Mouse (Mus musculus) spleen, postnatal 14 days (tissue): Measurements from ENCODE around the gene Ak4.
A peak's percentile ranks its signal among the peaks of the same experiment; 100 is the strongest.

ENCODE experiments used
- DNase-seq, 2 experiments: peaks; one replicate each; pipeline ENCODE4 v3.0.0; 2021 to 2022; ENCODE audit warnings: low spot score in 2 of 2

Ak4 gene

GRCm38 (mm10) chr4:101459358-101459757 is 40.3 kb downstream of the Ak4 start:
- DNase-seq, result no peak

- no peak for DNase-seq
Observed at GRCm38 (mm10) chr4:101460114-101460513, 41.0 kb downstream of the Ak4 start.

DNA sequence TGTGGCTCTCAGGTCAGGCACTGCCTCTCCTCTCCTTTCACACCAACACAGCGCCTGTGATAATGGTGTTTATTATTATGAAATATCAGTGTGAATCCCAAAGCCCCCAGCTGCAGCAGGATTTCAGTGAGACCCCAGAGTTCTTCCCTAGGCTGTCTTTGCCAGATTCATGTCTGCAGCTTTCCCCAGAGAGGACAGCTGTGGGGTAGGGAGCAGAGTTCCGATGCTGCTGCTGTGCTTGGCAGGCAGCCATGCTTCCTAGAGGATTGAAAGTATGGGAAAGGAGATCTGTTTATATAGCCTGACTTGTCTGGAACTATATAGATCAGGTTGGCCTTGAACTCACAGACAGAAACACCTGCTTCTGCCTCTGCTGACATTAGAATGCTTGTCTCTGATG is 43.0 kb downstream of the Ak4 start:
- DNase-seq, result no peak

- no peak for DNase-seq
Observed at GRCm38 (mm10) chr4:101466264-101466663, 47.2 kb downstream of the Ak4 start.

- no peak for DNase-seq
Observed at GRCm38 (mm10) chr4:101469242-101469641, 50.2 kb downstream of the Ak4 start.

DNA sequence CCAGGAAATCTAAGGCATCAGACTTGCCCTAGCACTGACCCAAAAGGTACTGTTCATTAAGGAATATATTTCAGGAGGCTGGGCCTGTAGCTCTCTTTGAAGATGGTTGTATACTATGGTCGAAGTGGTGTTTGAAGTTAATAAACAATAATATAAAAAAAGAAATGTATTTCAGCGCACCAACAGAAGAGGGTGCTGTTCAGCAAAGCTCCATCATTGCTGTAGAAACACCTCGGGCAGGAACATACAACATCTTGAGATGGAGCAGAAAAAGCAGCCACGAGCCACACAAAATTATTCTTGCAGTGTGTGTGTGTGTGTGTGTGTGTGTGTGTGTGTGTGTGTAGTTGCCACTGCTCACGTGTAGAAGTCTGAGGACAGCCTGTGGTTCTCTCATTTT is 51.5 kb downstream of the Ak4 start:
- DNase-seq, result no peak

GRCm38 (mm10) chr4:101472767-101473166 is 53.7 kb downstream of the Ak4 start:
- DNase-seq, result no peak

- DNase-seq, result no peak
Observed at GRCm38 (mm10) chr4:101490320-101490917, 71.3 kb downstream of the Ak4 start.

- DNase-seq, result no peak
Observed at GRCm38 (mm10) chr4:101491704-101492103, 72.6 kb downstream of the Ak4 start.

GRCm38 (mm10) chr4:101493611-101494197 is 74.6 kb downstream of the Ak4 start:
- DNase-seq, result no peak

DNA sequence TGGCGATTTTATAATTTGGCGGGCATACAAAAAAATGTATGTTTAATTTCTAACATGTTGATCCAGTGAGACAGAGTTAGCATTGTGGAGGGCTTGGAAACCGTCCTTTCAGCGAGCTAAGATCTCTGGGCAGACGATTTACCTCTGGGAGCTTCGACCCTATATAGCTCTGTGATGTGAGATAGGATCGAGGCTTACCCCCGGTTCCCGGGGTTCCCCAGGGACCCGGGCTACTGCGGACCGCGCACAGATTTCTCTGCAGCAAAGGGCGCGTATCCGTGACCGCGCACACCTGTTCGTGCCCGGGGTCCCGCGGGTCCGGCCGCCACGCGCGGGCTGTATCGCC is 77.1 kb downstream of the Ak4 start:
- no peak for DNase-seq

DNA sequence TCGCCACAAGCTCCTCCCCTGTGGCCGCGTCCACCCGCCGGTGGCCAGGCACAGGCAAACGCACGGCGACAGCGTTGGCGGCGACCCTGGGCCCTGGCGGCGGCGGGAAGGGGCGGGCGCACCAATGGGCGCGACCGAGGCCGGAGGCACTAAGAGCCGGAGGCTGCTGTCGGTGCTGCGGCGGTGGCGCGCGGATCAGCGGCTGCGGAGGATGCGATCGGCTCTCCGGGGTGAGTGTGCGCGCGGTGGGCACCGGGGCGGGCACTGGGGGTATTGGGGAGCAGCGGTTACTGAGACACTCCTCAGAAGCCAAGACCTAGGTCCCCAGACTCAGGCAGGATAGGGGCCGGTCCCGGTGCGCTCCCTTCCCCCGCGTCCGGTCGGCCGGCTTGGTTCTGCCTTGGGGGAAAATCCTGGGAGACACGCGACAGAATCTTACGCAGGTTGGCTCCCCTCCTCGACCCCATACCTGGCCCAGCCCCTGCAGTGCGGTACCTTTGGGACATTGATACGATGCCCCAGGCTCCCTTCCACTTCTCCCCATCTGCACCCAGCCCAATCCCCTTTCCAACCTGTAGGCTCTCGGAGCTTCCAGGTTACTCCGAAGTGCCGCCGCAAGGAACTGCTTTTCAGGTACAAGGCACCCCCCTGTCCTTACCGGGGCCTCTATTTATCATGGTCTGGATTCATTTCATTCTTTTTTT is 77.6 kb downstream of the Ak4 start, which contains the start of gene Dnajc6:
TSS of gene Dnajc6 (plus strand) at position 115 of the 704 bp plus-strand sequence.
- no peak for DNase-seq

DNA sequence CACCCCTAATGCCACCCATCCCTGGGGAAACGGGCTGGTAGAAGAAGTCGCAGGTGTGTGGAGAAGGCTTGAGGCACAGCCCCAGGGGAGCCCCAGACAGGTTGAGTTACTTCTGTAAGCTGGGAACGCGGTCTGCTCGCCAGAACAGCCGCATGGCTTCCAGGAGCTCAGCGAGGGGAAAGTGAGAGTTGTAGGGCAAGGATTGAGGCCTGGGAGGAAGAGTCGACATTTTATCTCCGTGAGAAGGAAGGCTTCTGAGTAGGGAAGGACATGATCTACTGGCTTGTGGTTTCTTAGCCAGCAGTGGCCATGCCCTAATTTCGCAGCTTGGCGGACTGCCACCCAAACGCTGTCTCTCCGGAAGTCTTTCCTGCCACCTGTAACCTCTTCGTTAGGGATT is 78.3 kb downstream of the Ak4 start:
- no peak for DNase-seq

DNA sequence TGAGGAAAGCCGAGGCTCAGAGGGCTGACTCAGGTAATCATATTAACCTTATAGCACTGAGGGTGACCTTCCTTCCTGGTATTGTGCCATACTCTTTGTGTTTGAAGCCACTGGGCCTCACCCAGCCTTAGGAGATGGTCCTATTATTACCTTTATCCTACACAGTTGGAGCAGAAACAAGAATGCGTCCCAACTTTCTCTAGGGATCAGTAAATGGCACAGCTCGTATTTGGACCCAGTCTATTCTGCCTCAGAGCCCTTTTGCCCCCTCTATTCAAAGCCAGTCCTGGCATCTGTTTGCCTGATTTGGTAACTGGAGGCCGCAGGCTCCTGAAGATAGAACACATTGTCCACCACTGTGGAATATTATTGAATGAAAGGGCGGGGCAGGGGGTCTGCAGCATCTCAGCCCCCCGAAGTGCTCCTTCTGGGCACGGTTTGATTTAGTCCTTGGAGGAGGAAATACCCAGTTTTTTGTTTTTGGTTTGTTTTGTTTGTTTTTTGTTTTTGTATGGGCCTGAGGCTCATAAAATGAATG is 85.5 kb downstream of the Ak4 start:
- no peak for DNase-seq

DNA sequence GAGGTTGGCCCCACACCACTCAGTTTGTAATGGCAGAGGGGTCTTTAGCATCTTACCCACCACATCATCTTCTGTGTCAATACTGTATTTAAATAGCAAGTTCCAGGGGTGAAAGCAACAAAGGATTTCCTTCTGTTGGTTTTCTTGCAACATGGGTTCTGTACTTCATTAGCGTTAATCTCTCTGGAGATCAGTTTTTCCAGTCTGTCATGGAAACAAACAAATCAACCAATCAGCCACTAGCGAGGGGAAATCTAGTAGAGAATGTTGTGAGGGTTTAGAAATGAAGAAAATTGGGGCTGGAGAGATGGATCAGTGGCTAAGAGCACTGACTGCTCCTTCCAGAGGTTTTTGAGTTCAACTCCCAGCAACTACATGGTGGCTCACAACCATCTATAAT is 86.9 kb downstream of the Ak4 start:
- DNase-seq, result no peak

GRCm38 (mm10) chr4:101506372-101506771 is 87.3 kb downstream of the Ak4 start:
- no peak for DNase-seq

- DNase-seq, result peak in 1 of 2 experiments; percentile 2
Observed at GRCm38 (mm10) chr4:101507571-101508422, 88.7 kb downstream of the Ak4 start.

GRCm38 (mm10) chr4:101508431-101508830 is 89.4 kb downstream of the Ak4 start:
- no peak for DNase-seq

- peak in 1 of 2 experiments; percentile 5 for DNase-seq
Observed at GRCm38 (mm10) chr4:101508851-101509577, 89.9 kb downstream of the Ak4 start.

DNA sequence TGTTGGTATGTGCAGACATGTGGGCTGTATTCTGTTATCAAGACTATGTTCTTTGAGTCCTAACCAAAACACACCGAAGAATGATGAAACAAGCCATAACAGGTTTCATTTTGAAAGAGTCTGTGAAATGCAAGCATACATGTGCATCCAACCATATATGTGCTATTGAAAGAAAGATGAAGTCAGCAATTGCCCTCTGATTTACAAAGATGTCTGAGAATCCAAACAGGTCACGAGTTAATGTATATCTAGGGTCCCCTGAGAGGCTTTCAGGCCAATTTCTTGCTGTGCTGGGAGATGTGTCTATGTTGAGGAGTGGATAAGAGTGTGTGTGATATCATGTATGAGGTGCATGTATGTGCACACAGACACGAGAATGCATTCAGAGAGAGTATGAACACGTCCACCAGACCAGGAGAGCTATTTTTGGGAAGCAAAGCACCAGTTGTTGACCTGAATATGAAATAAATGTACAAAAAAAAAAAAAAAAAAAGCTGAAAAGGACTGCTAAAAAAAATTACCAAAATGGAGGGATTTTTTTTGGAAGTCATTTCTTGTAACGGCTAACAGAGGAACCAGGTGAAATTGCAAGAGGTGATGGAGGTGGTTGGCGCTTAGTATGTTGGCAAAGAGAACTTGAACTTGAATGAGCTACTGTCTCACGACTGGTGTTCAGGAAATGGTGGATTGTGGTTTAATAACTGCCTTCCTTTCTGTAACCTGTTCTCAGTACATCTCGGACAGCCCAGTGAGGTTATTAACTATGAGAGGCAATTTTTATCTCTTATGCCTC is 91.2 kb downstream of the Ak4 start:
- no peak for DNase-seq

- no peak for DNase-seq
Observed at GRCm38 (mm10) chr4:101510904-101511210, 91.8 kb downstream of the Ak4 start.
